Mouse (Mus musculus) stomach, postnatal 0 days (tissue): Measurements from ENCODE around the gene Camkmt.

Experiments
- CTCF ChIP-seq: IDR thresholded peaks from 2 replicates; pipeline ENCODE4 v1.5.1; 2016; ENCODE audit warnings: antibody characterized with exemption, low read depth, mild to moderate bottlenecking, moderate library complexity
- EP300 ChIP-seq: optimal IDR thresholded peaks from 2 replicates; pipeline ENCODE3; 2016; ENCODE audit warnings: antibody characterized with exemption

DNA sequence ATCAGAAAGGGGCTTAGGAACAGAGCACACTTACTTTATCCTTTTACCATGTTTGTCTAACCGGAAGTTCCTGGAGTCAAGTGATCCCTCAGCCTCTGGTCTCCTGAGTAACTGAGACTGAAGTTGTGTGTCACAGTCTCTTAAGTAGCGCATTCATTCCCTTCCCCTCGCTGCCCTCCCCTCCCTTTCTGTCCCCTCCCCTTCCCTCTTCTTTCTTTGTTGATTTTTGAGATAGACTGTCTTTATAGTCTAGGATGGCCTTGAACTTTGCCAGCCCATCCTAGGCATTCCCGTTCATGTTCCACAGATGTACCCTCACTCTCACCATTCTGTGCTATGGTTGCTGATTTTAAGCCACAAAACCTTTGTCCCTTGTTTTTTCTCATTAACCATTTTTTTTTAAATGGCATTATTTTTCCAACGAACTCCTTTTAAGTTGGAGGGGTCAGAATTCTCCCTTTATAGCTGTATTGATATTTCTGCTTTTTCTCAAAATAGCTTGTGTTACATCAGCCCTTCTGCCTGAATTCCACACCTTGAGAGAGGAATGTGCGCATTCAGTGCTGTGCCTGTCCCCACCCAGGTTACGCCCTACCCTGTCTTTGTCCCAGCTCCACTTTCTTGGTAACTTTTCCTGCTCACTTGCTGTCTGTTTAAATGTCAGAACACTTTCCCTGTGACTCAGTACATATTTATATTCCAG lies 72.4 kb downstream of the Camkmt start:
- TF ChIP-seq CTCF: no peak
- TF ChIP-seq EP300: no peak
